Mouse (Mus musculus) kidney, postnatal 0 days (tissue): ENCODE measurements around the gene Rln1. TPM values are rescaled to one million over a fixed set of nuclear protein-coding genes. Genes with fewer than 3 reads are reported as not detected.

ENCODE experiments used
- ATAC-seq: fragments of 200-750 bp; cut with Nextera tagmentation; replicated peaks from 2 replicates; pipeline ENCODE4 v1.8.0; 2017; ENCODE audit warnings: low read depth, moderate number of reproducible peaks, moderate TSS enrichment, moderate library complexity; ENCODE audit not compliant: low FRiP score
- DNase-seq: peaks from one replicate; pipeline ENCODE4 v3.0.0-alpha.2; 2016; ENCODE audit warnings: low spot score
- H3K27ac ChIP-seq: fragments of 300-500 bp; sonication (generic); 2 replicates; pipeline ENCODE4 v1.5.1; 2014; ENCODE audit warnings: mild to moderate bottlenecking
- H3K27me3 ChIP-seq: fragments of 300-500 bp; sonication (generic); 2 replicates; pipeline ENCODE4 v1.6.1; 2014; ENCODE audit warnings: low read length, mixed read lengths; ENCODE audit not compliant: insufficient read depth
- H3K36me3 ChIP-seq: fragments of 300-500 bp; sonication (generic); 2 replicates; pipeline ENCODE4 v1.6.1; 2014; ENCODE audit warnings: low read length, mixed read lengths; ENCODE audit not compliant: insufficient read depth
- H3K4me1 ChIP-seq: fragments of 300-500 bp; sonication (generic); replicated peaks from 2 replicates; pipeline ENCODE4 v1.6.1; 2014; ENCODE audit warnings: antibody characterized with exemption, low read length, mixed read lengths; ENCODE audit not compliant: insufficient read depth
- H3K4me2 ChIP-seq: fragments of 300-500 bp; sonication (generic); 2 replicates; pipeline ENCODE4 v1.6.1; 2014; ENCODE audit warnings: mild to moderate bottlenecking, low read length, moderate library complexity, mixed read lengths
- H3K4me3 ChIP-seq: fragments of 300-500 bp; sonication (generic); replicated peaks from 2 replicates; pipeline ENCODE4 v1.5.1; 2014; ENCODE audit warnings: low read depth, low read length
- H3K9ac ChIP-seq: fragments of 300-500 bp; sonication (generic); 2 replicates; pipeline ENCODE4 v1.6.1; 2014; ENCODE audit warnings: low read depth, low read length
- H3K9me3 ChIP-seq: fragments of 300-500 bp; sonication (generic); replicated peaks from 2 replicates; pipeline ENCODE4 v1.6.1; 2016; ENCODE audit warnings: low read length, inconsistent platforms, mixed read lengths
- CTCF ChIP-seq: IDR thresholded peaks from 2 replicates; pipeline ENCODE4 v1.5.1; 2016; ENCODE audit warnings: antibody characterized with exemption, low read depth, mild to moderate bottlenecking, moderate library complexity
- WGBS: fragments of 180-500 bp; shearing (Covaris S2); extraction: QIAGEN DNeasy Blood & Tissue Kit; methylation state at CpG from one replicate; pipeline ENCODE4 v1.1.7; 2014; 5-methylcytosine and 5-hydroxymethylcytosine counted together
- polyA plus RNA-seq: library from polyadenylated mRNA; unstranded; fragments of >200 nt; fragmentation: Nextera tagmentation; extraction: Ambion mirVana; gene quantifications from 2 replicates; pipeline ENCODE4 v1.2.1, GENCODE M21; 2015

Rln1 gene
- polyA plus RNA-seq, 1 experiment from 2014 or later: 0.33 TPM

DNA sequence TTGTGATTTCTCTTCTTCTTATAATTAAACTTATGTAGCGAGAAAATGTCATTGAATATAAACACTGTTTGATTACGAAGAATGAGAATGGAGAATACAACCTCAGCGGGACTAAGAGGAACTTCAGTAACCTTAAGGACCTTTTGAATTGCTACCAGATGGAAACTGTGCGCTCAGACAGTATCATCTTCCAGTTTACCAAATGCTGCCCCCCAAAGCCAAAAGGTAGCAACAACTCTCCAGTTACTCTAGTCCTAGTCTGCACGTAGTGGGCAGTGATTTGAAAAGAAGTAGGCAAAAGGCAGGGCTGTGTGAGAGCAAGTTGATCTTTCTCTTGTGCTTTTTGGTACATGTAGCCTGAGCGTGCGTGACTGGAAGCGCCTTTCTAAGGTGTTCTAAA is 46.6 kb downstream of the Rln1 start:
- DNase-seq (no peak), ATAC-seq (no peak)
- H3K4me2 ChIP-seq: no peak overlapping the region
- 71% methylated on average over 8 of the region's 8 CpGs for WGBS
- H3K27me3 ChIP-seq: no peaks in the 10 kb centered on the region
- peaks cover 22% of the 10 kb centered on the region for H3K36me3 ChIP-seq
- no peaks in the 10 kb centered on the region for H3K9me3 ChIP-seq
- H3K4me3 ChIP-seq: no peak overlapping the region
- H3K27ac ChIP-seq: no peak overlapping the region
- no peak overlapping the region for H3K9ac ChIP-seq
- H3K4me1 ChIP-seq: no peaks in the 10 kb centered on the region
- peak; percentile 29; the same call in 1 of the 2 replicates for TF ChIP-seq CTCF

DNA sequence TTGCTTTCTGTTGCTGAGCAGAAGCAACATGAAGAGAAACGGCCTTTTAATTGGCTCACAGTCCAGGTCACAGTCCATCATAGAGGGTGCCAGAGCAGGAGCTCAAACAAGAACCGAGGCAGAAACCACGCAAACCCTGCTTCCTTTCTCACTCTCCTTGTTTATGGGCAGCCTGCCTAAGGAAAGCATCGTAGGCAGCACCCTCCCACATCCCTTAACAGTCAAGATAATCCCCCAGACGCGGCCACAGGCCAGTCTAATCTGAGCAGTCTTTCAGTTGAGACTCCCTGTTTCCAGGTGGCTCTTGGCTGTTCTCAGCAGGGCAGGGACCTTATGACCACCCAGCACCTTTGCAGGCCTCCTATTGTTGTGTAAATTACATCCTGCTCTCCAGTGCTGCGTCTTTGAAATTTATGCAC is 49.0 kb downstream of the Rln1 start:
- no peaks in the 10 kb centered on the region for H3K27me3 ChIP-seq
- H3K4me3 ChIP-seq: no peak overlapping the region
- no peak overlapping the region for H3K27ac ChIP-seq
- ATAC-seq (no peak), DNase-seq (no peak)
- H3K4me2 ChIP-seq: no peak overlapping the region
- H3K9me3 ChIP-seq: no peaks in the 10 kb centered on the region
- no peak overlapping the region for H3K9ac ChIP-seq
- WGBS: 31% methylated on average over 7 of the region's 7 CpGs
- TF ChIP-seq CTCF: no peak
- peaks cover 11% of the 10 kb centered on the region; the same call in 1 of the 2 replicates for H3K36me3 ChIP-seq
- no peaks in the 10 kb centered on the region for H3K4me1 ChIP-seq

Other genes with a start within 250 kb of the Rln1 start
- 42.7 and 48.4 TPM in 2 replicates for gene Rcl1, start 233.3 kb downstream of the Rln1 start, polyA plus RNA-seq
- 8.8 and 9.8 TPM in 2 replicates for gene Jak2, start 82.8 kb downstream of the Rln1 start, polyA plus RNA-seq
- gene Insl6, start 9.3 kb downstream of the Rln1 start, polyA plus RNA-seq: 8.9 and 11.2 TPM in 2 replicates
- 76.3 and 84.4 TPM in 2 replicates for gene Plgrkt, start 32.7 kb upstream of the Rln1 start, polyA plus RNA-seq
- gene Cd274, start 32.8 kb upstream of the Rln1 start, polyA plus RNA-seq: 0.18 and 0.33 TPM in 2 replicates
- gene Pdcd1lg2, start 76.2 kb upstream of the Rln1 start, polyA plus RNA-seq: not detected in 2 replicates
- gene Ric1, start 187.6 kb upstream of the Rln1 start, polyA plus RNA-seq: 13.5 and 13.6 TPM in 2 replicates